Mouse (Mus musculus) intestine, postnatal 0 days (tissue): ENCODE data around the gene Pcnx2. TPM values are rescaled to one million over a fixed set of nuclear protein-coding genes. Genes with fewer than 3 reads are reported as not detected.

Source experiments
- ATAC-seq: fragments of 200-750 bp; cut with Nextera tagmentation; 2 replicates; pipeline ENCODE4 v1.8.0; 2017; ENCODE audit warnings: mild to moderate bottlenecking, moderate TSS enrichment, moderate library complexity
- H3K27ac ChIP-seq: fragments of 300-500 bp; sonication (generic); 2 replicates; pipeline ENCODE4 v1.5.1; 2014; ENCODE audit warnings: mild to moderate bottlenecking, low read depth, low read length, moderate library complexity
- H3K27me3 ChIP-seq: fragments of 300-500 bp; sonication (generic); replicated peaks from 2 replicates; pipeline ENCODE4 v1.6.1; 2014; ENCODE audit warnings: low read length, mixed read lengths; ENCODE audit not compliant: control insufficient read depth, insufficient read depth
- H3K36me3 ChIP-seq: fragments of 300-500 bp; sonication (generic); 2 replicates; pipeline ENCODE4 v1.6.1; 2014; ENCODE audit warnings: mild to moderate bottlenecking, moderate library complexity; ENCODE audit not compliant: control insufficient read depth, insufficient read depth
- H3K4me1 ChIP-seq: fragments of 300-500 bp; sonication (generic); replicated peaks from 2 replicates; pipeline ENCODE4 v1.6.1; 2014; ENCODE audit warnings: antibody characterized with exemption, low read length, mixed read lengths; ENCODE audit not compliant: control insufficient read depth, insufficient read depth
- H3K4me2 ChIP-seq: fragments of 300-500 bp; sonication (generic); replicated peaks from 2 replicates; pipeline ENCODE4 v1.6.1; 2014; ENCODE audit warnings: low read depth, mild to moderate bottlenecking, moderate library complexity
- H3K4me3 ChIP-seq: fragments of 300-500 bp; sonication (generic); 2 replicates; pipeline ENCODE4 v1.5.1; 2014; ENCODE audit warnings: low read depth, low read length
- H3K9ac ChIP-seq: fragments of 300-500 bp; sonication (generic); 2 replicates; pipeline ENCODE4 v1.6.1; 2014; ENCODE audit warnings: mild to moderate bottlenecking, low read depth, low read length
- H3K9me3 ChIP-seq: fragments of 300-500 bp; sonication (generic); 2 replicates; pipeline ENCODE4 v1.6.1; 2016; ENCODE audit warnings: mixed run types; ENCODE audit not compliant: control insufficient read depth
- CTCF ChIP-seq: sonication (generic); IDR thresholded peaks from 2 replicates; pipeline ENCODE4 v1.5.1; 2016; ENCODE audit warnings: low read depth, mild to moderate bottlenecking, control low read depth, antibody characterized with exemption, moderate library complexity
- WGBS: fragments of 180-500 bp; shearing (Covaris S2); extraction: QIAGEN DNeasy Blood & Tissue Kit; methylation state at CpG from one replicate; pipeline ENCODE4 v1.1.7; 2014; 5-methylcytosine and 5-hydroxymethylcytosine counted together
- polyA plus RNA-seq: library from polyadenylated mRNA; unstranded; fragments of >200 nt; fragmentation: Nextera tagmentation; extraction: Ambion mirVana; gene quantifications from 2 replicates; pipeline ENCODE4 v1.2.1, GENCODE M21; 2015

The Pcnx2 gene
- polyA plus RNA-seq, 1 experiment from 2014 or later, result 0.29 TPM

GRCm38 (mm10) chr8:125795341-125795740 is 102.8 kb downstream of the Pcnx2 start:
- no peaks in the 10 kb centered on the region for H3K36me3 ChIP-seq
- 72% methylated on average over 2 of the region's 2 CpGs for WGBS
- no peaks in the 10 kb centered on the region for H3K27me3 ChIP-seq
- H3K4me2 ChIP-seq, result no peak overlapping the region
- no peaks in the 10 kb centered on the region for H3K9me3 ChIP-seq
- no peak for TF ChIP-seq CTCF
- H3K27ac ChIP-seq, result no peak overlapping the region
- H3K4me1 ChIP-seq, result no peaks in the 10 kb centered on the region
- H3K9ac ChIP-seq, result no peak overlapping the region
- ATAC-seq, result no peak
- H3K4me3 ChIP-seq, result no peak overlapping the region

GRCm38 (mm10) chr8:125792816-125793455 is 105.2 kb downstream of the Pcnx2 start:
- WGBS, result 60% methylated on average over 9 of the region's 9 CpGs
- H3K36me3 ChIP-seq, result no peaks in the 10 kb centered on the region
- ATAC-seq, result no peak

GRCm38 (mm10) chr8:125786886-125787285 is 111.2 kb downstream of the Pcnx2 start:
- H3K9ac ChIP-seq, result no peak overlapping the region
- H3K27me3 ChIP-seq, result no peaks in the 10 kb centered on the region
- H3K9me3 ChIP-seq, result no peaks in the 10 kb centered on the region
- WGBS, result 43% methylated on average over 7 of the region's 7 CpGs
- H3K4me1 ChIP-seq, result no peaks in the 10 kb centered on the region
- H3K27ac ChIP-seq, result no peak overlapping the region
- ATAC-seq, result no peak
- H3K4me2 ChIP-seq, result no peak overlapping the region
- H3K4me3 ChIP-seq, result no peak overlapping the region
- TF ChIP-seq CTCF, result no peak
- H3K36me3 ChIP-seq, result no peaks in the 10 kb centered on the region

More at GRCm38 (mm10) chr8:125792816-125793455, 105.2 kb downstream of the Pcnx2 start:
- Histone ChIP-seq H3K9ac (no peak overlapping the region), H3K4me1 (no peaks in the 10 kb centered on the region), H3K27me3 (no peaks in the 10 kb centered on the region), H3K4me2 (no peak overlapping the region), H3K27ac (no peak overlapping the region), H3K4me3 (no peak overlapping the region), H3K9me3 (no peaks in the 10 kb centered on the region)
- no peak for TF ChIP-seq CTCF

GRCm38 (mm10) chr8:125782161-125782560 is 116.0 kb downstream of the Pcnx2 start:
- H3K4me3 ChIP-seq, result no peak overlapping the region
- WGBS, result 54% methylated on average over 3 of the region's 3 CpGs

GRCm38 (mm10) chr8:125779656-125780055 is 118.5 kb downstream of the Pcnx2 start:
- no peaks in the 10 kb centered on the region for H3K4me1 ChIP-seq
- no peak for ATAC-seq
- 62% methylated on average over 8 of the region's 8 CpGs for WGBS
- H3K9ac ChIP-seq, result no peak overlapping the region
- H3K4me2 ChIP-seq, result no peak overlapping the region
- TF ChIP-seq CTCF, result no peak
- H3K27me3 ChIP-seq, result no peaks in the 10 kb centered on the region
- H3K4me3 ChIP-seq, result no peak overlapping the region
- no peaks in the 10 kb centered on the region for H3K36me3 ChIP-seq
- no peaks in the 10 kb centered on the region for H3K9me3 ChIP-seq
- H3K27ac ChIP-seq, result no peak overlapping the region

More at GRCm38 (mm10) chr8:125782161-125782560, 116.0 kb downstream of the Pcnx2 start:
- no peak overlapping the region for H3K4me2 ChIP-seq
- ATAC-seq, result 0 out of 2 replicates have a peak, but pooled peaks have one; percentile 25
- TF ChIP-seq CTCF, result no peak
- no peak overlapping the region for H3K9ac ChIP-seq
- no peaks in the 10 kb centered on the region for H3K36me3 ChIP-seq
- H3K9me3 ChIP-seq, result no peaks in the 10 kb centered on the region
- no peak overlapping the region for H3K27ac ChIP-seq
- no peaks in the 10 kb centered on the region for H3K4me1 ChIP-seq
- no peaks in the 10 kb centered on the region for H3K27me3 ChIP-seq

- Histone ChIP-seq H3K9me3 (no peaks in the 10 kb centered on the region), H3K27me3 (no peaks in the 10 kb centered on the region), H3K4me1 (no peaks in the 10 kb centered on the region), H3K4me2 (no peak overlapping the region), H3K4me3 (no peak overlapping the region), H3K36me3 (no peaks in the 10 kb centered on the region), H3K27ac (no peak overlapping the region), H3K9ac (no peak overlapping the region)
- no peak for TF ChIP-seq CTCF
- WGBS, result 95% methylated on average over 5 of the region's 5 CpGs
- no peak for ATAC-seq
These were observed 119.2 kb downstream of the Pcnx2 start for GRCm38 (mm10) chr8:125778919-125779318.
